In the genomic region with DNA sequence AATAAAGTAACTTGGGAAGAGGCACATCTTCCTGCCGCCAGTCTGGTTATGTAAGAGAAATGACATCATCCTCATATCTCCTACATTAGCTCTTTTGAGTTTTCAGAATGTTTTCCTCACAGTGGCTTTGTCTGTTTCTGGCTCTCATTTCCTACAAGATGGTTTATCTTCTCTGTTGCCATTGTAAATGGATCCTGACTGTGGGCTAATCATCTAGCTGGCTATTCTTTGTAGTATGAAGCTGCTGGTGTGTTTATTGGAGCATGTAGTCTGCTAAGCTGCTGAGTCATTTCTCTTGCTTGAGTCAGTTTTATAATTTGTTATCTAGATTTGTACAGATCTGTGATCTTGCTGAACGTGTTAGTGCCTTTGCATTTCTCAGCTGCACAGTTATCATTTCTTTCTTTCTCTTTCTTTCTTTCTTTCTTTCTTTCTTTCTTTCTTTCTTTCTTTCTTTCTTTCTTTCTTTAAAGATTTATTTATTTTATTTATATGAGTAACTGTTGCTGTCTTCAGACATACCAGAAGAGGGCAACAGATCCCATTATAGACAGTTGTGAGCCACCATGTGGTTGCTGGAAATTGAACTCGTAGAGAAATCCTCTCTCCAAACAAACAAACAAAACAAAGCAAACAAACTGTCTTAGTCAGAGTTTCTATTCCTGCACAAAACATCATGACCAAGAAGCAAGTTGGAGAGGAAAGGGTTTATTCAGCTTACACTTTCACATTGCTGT, we compare ENCODE assay signal across 12 mouse cellular contexts. TPM values are rescaled to one million over a fixed set of nuclear protein-coding genes. Genes with fewer than 3 reads are reported as not detected.
DNase-seq lines count a peak whose midpoint lies in the region; TF ChIP-seq lines count a peak whose summit lies in the region.
"Had no signal": no experiment of that assay in that cellular context is flagged by ENCODE, and none has a peak within 500 bp of the region (broad histone marks: within the 10 kb centered on the region; RNA-seq: fewer than 3 reads in every experiment).

No protein-coding gene starts in this region.

- no peak for TF ChIP-seq CTCF in gastrocnemius, adult 2 months (IDR thresholded peaks at IDR 0.05)
- TF ChIP-seq CTCF in left cerebral cortex, adult 2 months (IDR thresholded peaks at IDR 0.05), result peak; percentile 29
- no peak for TF ChIP-seq CTCF in small intestine, adult 2 months (IDR thresholded peaks at IDR 0.05; ENCODE audit: extremely low read depth, insufficient read length, insufficient replicate concordance, low read depth, low read length)

- 9% methylated on average over 3 of the region's 3 CpGs for WGBS in small intestine, adult 2 months

- no peak overlapping the region for H3K4me3 ChIP-seq in gastrocnemius, adult 2 months
- H3K4me3 ChIP-seq in left cerebral cortex, adult 2 months, result no peak overlapping the region
- no peak overlapping the region for H3K4me3 ChIP-seq in small intestine, adult 2 months (ENCODE audit: low read depth, low read length)
- H3K4me3 ChIP-seq: limb, embryonic 13.5 days had no signal

- no peak for TF ChIP-seq POLR2A in small intestine, adult 2 months (IDR thresholded peaks at IDR 0.05; ENCODE audit: low read depth, low read length)

- H3K36me3 ChIP-seq in small intestine, adult 2 months (ENCODE audit: control insufficient read depth, insufficient read depth, low read length), result no peaks in the 10 kb centered on the region
- H3K36me3 ChIP-seq: limb, embryonic 13.5 days had no signal

- H3K27me3 ChIP-seq in small intestine, adult 2 months (ENCODE audit: control insufficient read depth, insufficient read depth, low read length), result no peaks in the 10 kb centered on the region

- intact Hi-C loops in gastrocnemius, adult 2 months (cut with DNase I), result no loop called here
- intact Hi-C loops in gastrocnemius, postnatal 36 days (cut with DNase I), result no loop called here
- intact Hi-C loops in left cerebral cortex, adult 2 months (cut with DNase I), result no loop called here
- intact Hi-C loops in left cerebral cortex, postnatal 14 days (cut with DNase I), result no loop called here

- peak overlapping the region; percentile 28; the same call in 1 of the 2 replicates for H3K27ac ChIP-seq in gastrocnemius, adult 2 months
- peak overlapping the region; percentile 58; the same call in 1 of the 2 replicates for H3K27ac ChIP-seq in left cerebral cortex, adult 2 months
- peak overlapping the region; percentile 49; the same call in 1 of the 2 replicates for H3K27ac ChIP-seq in small intestine, adult 2 months (ENCODE audit: insufficient read depth, low read depth, low read length)
- H3K27ac ChIP-seq: limb, embryonic 13.5 days had no signal

- DNase-seq in gastrocnemius, adult 2 months, result no peak
- DNase-seq in gastrocnemius, postnatal 36 days, result no peak
- no peak for DNase-seq in left cerebral cortex, adult 2 months (ENCODE audit: extremely low spot score in 1 of 2, low spot score in 2 of 2)
- no peak for DNase-seq in left cerebral cortex, postnatal 14 days (ENCODE audit: low spot score in 2 of 2)
- DNase-seq in Muller cell, postnatal 12 days (ENCODE audit: inconsistent ontology term), result peak; percentile 92
- DNase-seq in cerebellum, postnatal 36 days, result no peak
- no peak for DNase-seq in frontal cortex, postnatal 10 days (ENCODE audit: low spot score in 2 of 2)
- DNase-seq: right cerebral cortex, postnatal 4 days; thymus, adult 18-20 months had no signal

- H3K4me1 ChIP-seq in small intestine, adult 2 months (ENCODE audit: control insufficient read depth, insufficient read depth, insufficient read length, low read length), result peaks cover 17% of the 10 kb centered on the region; the same call in 1 of the 2 replicates

RNA-seq across cellular contexts. Expression of a gene that starts 19.2 kb away (rescaled TPM):
- total RNA-seq in gastrocnemius, adult 2 months (2021), result 10 to 100 TPM; 15.2 to 44.8 TPM
- 10 to 100 TPM; 12.8 to 14.7 TPM for total RNA-seq in gastrocnemius, postnatal 36 days (2021)
- total RNA-seq in left cerebral cortex, adult 2 months (2021), result 10 to 100 TPM; 45.9 to 46.2 TPM
- 10 to 100 TPM; 40.6 to 51.9 TPM for total RNA-seq in left cerebral cortex, postnatal 14 days (2021)
- 18.3 and 35.3 TPM in 2 replicates for polyA plus RNA-seq in small intestine, adult 2 months (2012; rRNA removed)
- polyA plus RNA-seq: inflammation-experienced regulatory T-cells, adult 6 months had no signal
